Mouse (Mus musculus): ENCODE data around the gene Tpm1. TPM values are rescaled to one million over a fixed set of nuclear protein-coding genes. Genes with fewer than 3 reads are reported as not detected.

Tpm1 gene
- polyA plus RNA-seq, 1 experiment = 282 TPM

DNA sequence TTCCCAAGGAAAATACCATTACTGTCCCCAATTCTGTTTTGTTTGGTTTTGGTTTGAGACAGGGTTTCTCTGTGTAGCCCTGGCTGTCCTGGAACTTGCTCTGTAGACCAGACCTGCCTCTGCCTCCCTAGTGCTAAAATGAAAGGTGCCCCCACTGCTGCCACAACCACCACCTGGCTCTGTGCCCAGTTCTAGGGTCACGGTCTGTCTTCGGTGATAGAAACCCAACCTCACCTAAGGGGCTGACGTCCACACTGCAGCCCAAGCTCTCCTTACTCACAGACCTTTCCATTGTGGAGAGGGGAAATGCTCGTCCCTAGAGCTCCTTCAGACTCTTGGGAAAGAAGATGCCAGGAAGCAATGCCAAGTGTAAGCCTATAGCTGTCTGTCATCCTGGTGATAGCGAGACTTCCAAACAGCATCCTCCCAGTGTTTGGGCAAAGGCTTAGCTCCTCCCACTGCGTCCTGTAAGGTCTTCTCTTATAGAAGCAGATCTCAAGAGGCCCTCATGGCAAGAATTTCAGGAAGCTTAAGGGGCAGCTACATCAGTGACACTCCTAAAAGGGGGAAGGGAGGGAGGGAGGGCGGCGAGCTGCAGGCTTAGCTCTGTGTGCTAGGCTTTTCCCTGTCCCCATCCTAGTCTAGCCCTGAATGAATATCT lies 57.3 kb downstream of the Tpm1 start:
- 0 out of 2 replicates have a peak overlapping the region, but pooled peaks have one; percentile 7 for H3K27ac ChIP-seq (ENCODE audit: control insufficient read depth, insufficient read depth, low read depth, low read length, poor library complexity)

DNA sequence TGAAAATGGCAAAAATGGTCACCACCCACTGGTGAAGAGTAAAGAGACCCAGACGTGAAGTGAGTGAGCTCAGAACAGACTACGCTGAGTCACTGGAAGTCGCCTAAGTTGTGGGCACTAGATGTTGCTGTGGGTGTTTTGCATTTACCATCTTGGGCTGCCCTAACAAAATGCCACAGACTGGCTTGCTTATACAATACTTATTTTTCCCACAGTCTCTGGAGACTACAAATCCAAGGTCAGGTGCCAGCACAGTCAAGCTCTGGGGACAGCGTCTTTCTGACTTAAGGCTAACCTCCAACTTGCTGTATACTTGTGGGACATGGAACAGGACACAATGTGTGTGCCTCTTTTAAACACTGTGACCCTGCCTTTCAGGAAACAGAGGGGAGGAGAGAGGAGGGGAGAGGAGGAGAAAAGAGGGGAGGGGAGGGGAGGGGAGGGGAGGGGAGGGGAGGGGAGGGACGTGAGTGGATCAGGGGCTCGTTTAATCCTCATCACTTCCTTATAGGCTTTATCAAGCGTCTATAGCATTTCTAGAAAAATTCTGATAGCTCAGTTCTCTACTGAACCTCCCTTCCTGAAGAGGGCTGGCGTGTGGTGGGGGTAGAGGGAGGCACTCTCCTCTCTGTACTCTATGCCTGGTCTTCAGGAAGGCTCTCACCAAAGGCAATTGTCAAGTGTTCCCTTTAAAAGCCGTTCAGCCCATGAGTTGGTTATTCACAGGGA lies 58.0 kb downstream of the Tpm1 start:
- Histone ChIP-seq H3K4me3 (replicated peaks; ENCODE audit: control insufficient read depth, low read depth, low read length) (no peak overlapping the region), H3K27ac (ENCODE audit: control insufficient read depth, insufficient read depth, low read depth, low read length, poor library complexity) (no peak overlapping the region), H3K4me1 (ENCODE audit: control insufficient read depth, insufficient read depth, low read length) (peaks cover 4% of the 10 kb centered on the region)
- no peak for TF ChIP-seq CTCF (IDR thresholded peaks at IDR 0.05; ENCODE audit: control insufficient read depth, insufficient read depth, low read length)
- TF ChIP-seq POLR2A (IDR thresholded peaks at IDR 0.05; ENCODE audit: borderline replicate concordance, control insufficient read depth, low read depth, low read length) = no peak
- 17% methylated on average over 9 of the region's 9 CpGs for WGBS

More for the DNA sequence above, 57.3 kb downstream of the Tpm1 start:
- Histone ChIP-seq H3K4me1 (ENCODE audit: control insufficient read depth, insufficient read depth, low read length) (peaks cover 4% of the 10 kb centered on the region), H3K4me3 (replicated peaks; ENCODE audit: control insufficient read depth, low read depth, low read length) (no peak overlapping the region)
- TF ChIP-seq CTCF (IDR thresholded peaks at IDR 0.05; ENCODE audit: control insufficient read depth, insufficient read depth, low read length) (no peak), POLR2A (IDR thresholded peaks at IDR 0.05; ENCODE audit: borderline replicate concordance, control insufficient read depth, low read depth, low read length) (no peak)
- WGBS = 33% methylated on average over 8 of the region's 8 CpGs

- no peak for TF ChIP-seq POLR2A (IDR thresholded peaks at IDR 0.05; ENCODE audit: borderline replicate concordance, control insufficient read depth, low read depth, low read length)
- TF ChIP-seq CTCF (IDR thresholded peaks at IDR 0.05; ENCODE audit: control insufficient read depth, insufficient read depth, low read length) = no peak
- Histone ChIP-seq H3K4me1 (ENCODE audit: control insufficient read depth, insufficient read depth, low read length) (peaks cover 6% of the 10 kb centered on the region), H3K27ac (ENCODE audit: control insufficient read depth, insufficient read depth, low read depth, low read length, poor library complexity) (no peak overlapping the region), H3K4me3 (replicated peaks; ENCODE audit: control insufficient read depth, low read depth, low read length) (no peak overlapping the region)
- 73% methylated on average over 5 of the region's 5 CpGs for WGBS
Observed at GRCm38 (mm10) chr9:66990046-66990445, 59.2 kb downstream of the Tpm1 start.

DNA sequence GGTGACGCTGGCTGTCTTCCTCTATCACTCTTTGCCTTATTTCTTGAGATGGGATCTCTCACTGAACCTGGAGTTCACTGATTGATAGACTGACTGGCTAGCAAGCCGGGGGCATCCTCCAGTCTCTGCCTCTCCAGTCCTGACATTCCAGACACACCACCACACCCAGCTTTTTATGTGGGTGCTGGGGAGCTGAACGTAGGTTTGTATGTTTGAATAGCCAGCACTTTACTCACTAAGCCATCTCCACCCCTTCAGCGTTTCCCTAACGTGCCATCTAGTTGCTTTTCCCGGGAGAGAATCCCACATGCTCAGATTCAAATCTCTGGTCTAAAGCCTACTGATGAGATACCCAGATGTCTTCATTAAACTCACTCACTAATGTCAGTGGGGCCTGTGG lies 59.6 kb downstream of the Tpm1 start:
- 87% methylated on average over 6 of the region's 6 CpGs for WGBS
- Histone ChIP-seq H3K4me3 (replicated peaks; ENCODE audit: control insufficient read depth, low read depth, low read length) (no peak overlapping the region), H3K27ac (ENCODE audit: control insufficient read depth, insufficient read depth, low read depth, low read length, poor library complexity) (no peak overlapping the region), H3K4me1 (ENCODE audit: control insufficient read depth, insufficient read depth, low read length) (peaks cover 6% of the 10 kb centered on the region)
- no peak for TF ChIP-seq POLR2A (IDR thresholded peaks at IDR 0.05; ENCODE audit: borderline replicate concordance, control insufficient read depth, low read depth, low read length)
- no peak for TF ChIP-seq CTCF (IDR thresholded peaks at IDR 0.05; ENCODE audit: control insufficient read depth, insufficient read depth, low read length)

DNA sequence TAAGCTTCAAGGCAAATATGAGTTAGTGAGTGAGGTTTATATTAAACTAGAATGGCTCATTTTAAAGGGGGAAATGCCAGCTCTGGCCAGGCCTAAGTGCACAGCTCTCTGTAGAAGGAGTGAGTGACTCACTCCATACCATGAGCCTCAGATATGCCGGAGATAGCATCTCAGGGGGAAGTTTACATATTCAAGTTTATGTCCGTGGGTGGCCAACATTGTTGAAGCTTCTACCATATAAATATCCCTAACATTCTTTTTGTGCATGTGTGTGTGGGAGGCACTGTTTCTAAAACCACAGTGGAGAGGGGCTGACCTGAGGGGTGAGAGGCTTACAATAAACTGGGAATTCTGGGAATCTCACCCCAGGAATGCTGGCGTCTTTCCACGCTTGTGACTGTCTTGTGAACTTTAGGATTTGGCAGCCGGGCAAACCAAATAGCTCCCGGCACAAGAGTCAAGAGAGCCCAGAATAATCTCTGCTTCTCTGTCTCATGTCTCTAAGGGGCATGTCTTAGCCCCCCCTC lies 60.3 kb downstream of the Tpm1 start:
- H3K4me3 ChIP-seq (replicated peaks; ENCODE audit: control insufficient read depth, low read depth, low read length) = no peak overlapping the region
- WGBS = 74% methylated on average over 6 of the region's 6 CpGs
- peaks cover 6% of the 10 kb centered on the region for H3K4me1 ChIP-seq (ENCODE audit: control insufficient read depth, insufficient read depth, low read length)
- TF ChIP-seq POLR2A (IDR thresholded peaks at IDR 0.05; ENCODE audit: borderline replicate concordance, control insufficient read depth, low read depth, low read length) = no peak
- no peak for TF ChIP-seq CTCF (IDR thresholded peaks at IDR 0.05; ENCODE audit: control insufficient read depth, insufficient read depth, low read length)
- H3K27ac ChIP-seq (ENCODE audit: control insufficient read depth, insufficient read depth, low read depth, low read length, poor library complexity) = no peak overlapping the region

DNA sequence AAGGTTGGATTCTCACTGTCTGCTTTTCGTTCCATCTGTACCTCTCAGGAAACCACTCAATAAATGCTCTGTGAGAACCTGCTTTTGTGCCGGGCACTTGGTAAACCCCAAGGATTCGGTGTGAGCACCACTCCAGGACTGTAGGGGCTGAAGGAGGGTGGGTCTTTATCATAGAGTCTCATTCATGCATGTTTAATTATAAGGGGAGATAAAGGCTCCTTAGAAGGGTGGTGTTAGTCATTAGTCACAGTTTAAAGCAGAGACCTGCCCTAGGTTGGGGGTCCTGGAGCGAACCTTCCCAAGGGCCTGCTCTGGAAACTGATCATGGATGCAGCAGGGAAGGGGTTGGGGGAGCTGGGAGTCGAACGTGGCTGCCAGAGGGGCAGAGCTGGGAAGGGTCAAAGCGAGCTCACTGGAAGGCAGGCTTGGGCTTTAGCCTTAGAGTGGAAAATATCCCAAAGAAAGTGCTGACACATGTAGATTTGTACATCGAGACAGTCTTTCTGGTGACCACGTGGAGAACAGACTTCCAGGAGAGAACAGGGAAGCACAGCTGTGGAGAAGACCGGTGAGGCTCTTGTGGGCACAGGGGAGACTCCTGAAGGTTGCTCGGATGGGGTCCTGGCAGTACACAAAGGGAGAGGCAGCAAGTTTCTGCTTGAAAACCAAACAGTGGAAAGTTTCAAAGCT lies 60.9 kb downstream of the Tpm1 start:
- 0 out of 2 replicates have a peak overlapping the region, but pooled peaks have one; percentile 21 for H3K27ac ChIP-seq (ENCODE audit: control insufficient read depth, insufficient read depth, low read depth, low read length, poor library complexity)
- WGBS = 63% methylated on average over 11 of the region's 11 CpGs
- peaks cover 6% of the 10 kb centered on the region for H3K4me1 ChIP-seq (ENCODE audit: control insufficient read depth, insufficient read depth, low read length)
- H3K4me3 ChIP-seq (replicated peaks; ENCODE audit: control insufficient read depth, low read depth, low read length) = no peak overlapping the region
- TF ChIP-seq POLR2A (IDR thresholded peaks at IDR 0.05; ENCODE audit: borderline replicate concordance, control insufficient read depth, low read depth, low read length) (no peak), CTCF (IDR thresholded peaks at IDR 0.05; ENCODE audit: control insufficient read depth, insufficient read depth, low read length) (no peak)

- Histone ChIP-seq H3K27ac (ENCODE audit: control insufficient read depth, insufficient read depth, low read depth, low read length, poor library complexity) (no peak overlapping the region), H3K4me3 (replicated peaks; ENCODE audit: control insufficient read depth, low read depth, low read length) (no peak overlapping the region), H3K4me1 (ENCODE audit: control insufficient read depth, insufficient read depth, low read length) (peaks cover 4% of the 10 kb centered on the region)
- no peak for TF ChIP-seq CTCF (IDR thresholded peaks at IDR 0.05; ENCODE audit: control insufficient read depth, insufficient read depth, low read length)
- no peak for TF ChIP-seq POLR2A (IDR thresholded peaks at IDR 0.05; ENCODE audit: borderline replicate concordance, control insufficient read depth, low read depth, low read length)
- 39% methylated on average over 7 of the region's 7 CpGs for WGBS
Observed at GRCm38 (mm10) chr9:66985377-66985776, 63.8 kb downstream of the Tpm1 start.

DNA sequence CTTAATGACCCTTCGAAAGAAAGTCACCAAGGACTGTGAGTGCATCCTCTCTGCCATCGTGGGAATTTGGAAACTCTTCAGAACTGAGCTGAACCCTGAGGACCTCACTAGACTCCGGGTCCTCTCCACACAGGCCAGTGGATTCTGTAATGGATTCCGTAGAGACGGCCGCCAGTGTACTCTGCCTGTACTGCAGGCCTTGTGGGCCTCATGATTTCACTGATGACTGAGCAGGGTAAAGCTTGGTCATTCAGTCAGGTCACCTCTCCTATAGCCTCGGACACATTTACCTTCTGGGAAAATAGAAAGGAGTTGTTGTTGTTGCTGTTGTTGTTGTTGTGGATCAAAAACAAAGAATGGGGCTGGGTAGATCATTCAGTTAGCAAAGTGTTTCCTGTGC lies 67.1 kb downstream of the Tpm1 start:
- 85% methylated on average over 7 of the region's 7 CpGs for WGBS
- Histone ChIP-seq H3K4me3 (replicated peaks; ENCODE audit: control insufficient read depth, low read depth, low read length) (no peak overlapping the region), H3K4me1 (ENCODE audit: control insufficient read depth, insufficient read depth, low read length) (peaks cover 2% of the 10 kb centered on the region), H3K27ac (ENCODE audit: control insufficient read depth, insufficient read depth, low read depth, low read length, poor library complexity) (no peak overlapping the region)
- TF ChIP-seq POLR2A (IDR thresholded peaks at IDR 0.05; ENCODE audit: borderline replicate concordance, control insufficient read depth, low read depth, low read length) = no peak
- no peak for TF ChIP-seq CTCF (IDR thresholded peaks at IDR 0.05; ENCODE audit: control insufficient read depth, insufficient read depth, low read length)

Data from bone marrow, adult 2 months (tissue).